Mouse (Mus musculus) forebrain, embryonic 13.5 days (tissue): Measurements from ENCODE around the gene Hnrnph1. TPM values are rescaled to one million over a fixed set of nuclear protein-coding genes. Genes with fewer than 3 reads are reported as not detected.

ENCODE experiments used
- ATAC-seq: fragments of 200-750 bp; cut with Nextera tagmentation; 2 replicates; pipeline ENCODE4 v1.8.0; 2017
- H3K27ac ChIP-seq: fragments of 300-500 bp; sonication (generic); 2 replicates; pipeline ENCODE4 v1.5.1; 2015; ENCODE audit warnings: inconsistent platforms, mild to moderate bottlenecking, moderate library complexity
- H3K27me3 ChIP-seq: fragments of 300-500 bp; sonication (generic); 2 replicates; pipeline ENCODE4 v1.6.1; 2015; ENCODE audit warnings: mild to moderate bottlenecking, inconsistent platforms
- H3K36me3 ChIP-seq: fragments of 300-500 bp; sonication (generic); 2 replicates; pipeline ENCODE4 v1.6.1; 2015; ENCODE audit warnings: mild to moderate bottlenecking, inconsistent platforms; ENCODE audit not compliant: poor library complexity, severe bottlenecking
- H3K4me1 ChIP-seq: fragments of 300-500 bp; sonication (generic); 2 replicates; pipeline ENCODE4 v1.6.1; 2015; ENCODE audit warnings: inconsistent platforms
- H3K4me2 ChIP-seq: fragments of 300-500 bp; sonication (generic); 2 replicates; pipeline ENCODE4 v1.6.1; 2015; ENCODE audit warnings: inconsistent platforms, mild to moderate bottlenecking, moderate library complexity
- H3K4me3 ChIP-seq: fragments of 300-500 bp; sonication (generic); 2 replicates; pipeline ENCODE4 v1.5.1; 2015; ENCODE audit warnings: mild to moderate bottlenecking, inconsistent platforms
- H3K9ac ChIP-seq: fragments of 300-500 bp; sonication (generic); 2 replicates; pipeline ENCODE4 v1.6.1; 2015; ENCODE audit warnings: mild to moderate bottlenecking, inconsistent platforms
- H3K9me3 ChIP-seq: fragments of 300-500 bp; sonication (generic); replicated peaks from 2 replicates; pipeline ENCODE4 v1.6.1; 2016; ENCODE audit warnings: inconsistent platforms
- WGBS: fragments of 180-500 bp; shearing (Covaris S2); methylation state at CpG from one replicate; pipeline ENCODE4 v1.1.7; 2015; 5-methylcytosine and 5-hydroxymethylcytosine counted together
- polyA plus RNA-seq: library from polyadenylated mRNA; unstranded; fragments of >200 nt; fragmentation: Nextera tagmentation; extraction: Ambion mirVana; gene quantifications from 2 replicates; pipeline ENCODE4 v1.2.1, GENCODE M21; 2015

Gene Hnrnph1
- 721 and 763 TPM in 2 replicates for polyA plus RNA-seq

DNA sequence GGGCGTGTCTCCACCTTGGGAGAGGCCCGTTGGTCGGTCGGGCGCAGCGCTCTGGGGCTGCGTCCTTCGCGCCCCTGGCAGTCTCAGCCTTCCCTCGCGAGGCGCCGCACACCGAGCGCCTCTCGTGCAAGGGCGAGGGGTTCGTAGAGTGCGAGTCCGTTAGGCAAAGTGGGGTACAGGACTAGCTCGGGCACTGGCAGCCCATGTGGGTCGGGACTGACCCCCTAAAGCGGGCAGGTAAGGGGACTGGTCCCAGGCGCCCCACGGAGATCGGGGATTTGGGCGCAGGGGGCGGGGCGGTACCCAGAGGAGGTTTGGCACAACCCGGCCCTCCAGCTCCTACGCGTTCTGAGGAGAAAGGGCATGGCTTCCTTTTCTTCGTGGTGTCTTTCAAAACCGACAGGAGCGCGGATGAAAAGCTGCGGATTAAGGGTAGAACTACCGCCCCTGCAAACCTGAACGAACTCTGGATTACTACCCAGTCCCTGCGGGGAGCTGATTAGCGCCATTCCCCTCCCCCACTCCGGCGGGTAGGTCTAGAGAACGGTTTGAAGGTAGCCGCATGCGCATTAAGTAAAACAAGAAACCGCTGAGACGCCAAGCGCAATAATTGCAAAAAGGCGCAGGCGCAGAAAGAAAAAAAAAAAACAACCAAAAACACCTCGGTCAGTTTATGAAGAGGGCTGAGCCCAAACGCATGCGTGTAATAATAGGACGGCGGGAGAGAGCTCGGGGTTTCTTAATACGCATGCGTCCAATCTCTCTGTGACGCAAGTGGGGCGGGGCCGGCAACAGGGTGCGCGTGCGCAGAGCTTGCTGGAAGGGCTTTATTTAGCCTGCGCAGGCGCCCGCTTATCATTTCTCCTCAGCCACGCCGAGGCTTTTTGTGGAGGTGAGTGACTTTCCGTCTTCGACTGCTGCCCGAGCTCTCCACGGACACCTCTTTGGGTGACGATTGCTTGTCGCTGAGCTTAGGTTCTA, at the start of gene Hnrnph1:
Gene Hnrnph1 (plus strand): TSS at position 80 of the 981 bp plus-strand sequence.
- Histone ChIP-seq H3K4me3 (peak within 1 kb of the TSS; percentile 96), H3K27me3 (no peaks in the 10 kb centered on the region), H3K4me1 (peaks cover 29% of the 10 kb centered on the region), H3K9ac (peak within 1 kb of the TSS; percentile 99), H3K4me2 (peak within 1 kb of the TSS; percentile 85), H3K9me3 (no peaks in the 10 kb centered on the region), H3K27ac (peak within 1 kb of the TSS; percentile 100), H3K36me3 (peaks cover 20% of the 10 kb centered on the region)
- under 1% methylated on average over 74 of the region's 76 CpGs for WGBS
- peak; percentile 93 for ATAC-seq

DNA sequence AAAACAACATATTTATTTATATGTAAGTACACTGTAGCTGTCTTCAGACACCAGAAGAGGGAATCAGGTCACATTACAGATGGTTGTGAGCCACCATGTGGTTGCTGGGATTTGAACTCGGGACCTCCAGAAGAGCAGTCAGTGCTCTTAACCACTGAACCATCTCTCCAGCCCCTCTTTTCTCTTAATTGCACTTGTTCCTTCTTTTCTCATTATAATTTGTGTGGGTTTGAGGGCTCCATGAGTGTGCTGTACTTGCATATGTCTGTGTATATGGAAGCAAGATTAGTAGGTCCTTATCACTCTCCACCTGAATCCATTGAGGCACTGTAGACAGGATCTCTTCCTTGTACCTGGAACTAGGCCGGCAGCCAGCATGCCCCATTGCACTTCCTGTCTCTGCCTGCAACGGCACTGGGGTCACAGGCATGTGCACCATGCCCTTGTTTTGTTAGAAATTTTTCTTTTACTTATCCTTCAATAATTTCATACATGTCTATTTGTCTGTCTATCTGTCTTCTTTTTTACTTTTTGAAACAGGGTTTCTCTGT, 48.6 kb upstream of the Hnrnph1 start:
- no peaks in the 10 kb centered on the region for H3K27me3 ChIP-seq
- H3K4me3 ChIP-seq, result no peak overlapping the region
- no peak overlapping the region for H3K4me2 ChIP-seq
- 0 out of 2 replicates have a peak, but pooled peaks cover 3% of the 10 kb centered on the region for H3K36me3 ChIP-seq
- peaks cover 26% of the 10 kb centered on the region for H3K4me1 ChIP-seq
- H3K27ac ChIP-seq, result no peak overlapping the region
- WGBS, result 93% methylated on average over 3 of the region's 3 CpGs
- no peak overlapping the region for H3K9ac ChIP-seq
- no peak for ATAC-seq
- no peaks in the 10 kb centered on the region for H3K9me3 ChIP-seq

DNA sequence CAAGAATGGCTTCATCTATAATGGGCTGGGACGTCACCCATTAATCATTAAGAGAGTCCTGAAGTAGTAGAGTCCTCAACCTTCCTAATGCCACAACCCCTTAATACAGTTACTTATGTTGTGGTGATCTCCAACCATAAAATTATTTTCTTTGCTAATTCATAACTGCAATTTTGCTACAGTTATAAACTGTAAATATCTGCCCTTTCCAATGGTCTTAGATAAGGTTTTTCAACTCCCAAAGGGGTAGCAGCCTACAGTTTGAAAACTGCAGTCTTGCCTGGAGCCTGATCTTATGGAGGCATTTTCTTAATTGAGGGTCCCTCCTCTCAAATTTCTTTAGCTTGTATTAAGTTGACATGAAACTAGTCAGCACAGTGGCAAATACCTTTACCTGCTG, 47.4 kb upstream of the Hnrnph1 start:
- Histone ChIP-seq H3K4me3 (no peak overlapping the region), H3K4me2 (no peak overlapping the region), H3K36me3 (0 out of 2 replicates have a peak, but pooled peaks cover 3% of the 10 kb centered on the region), H3K27me3 (no peaks in the 10 kb centered on the region), H3K9ac (no peak overlapping the region), H3K27ac (no peak overlapping the region), H3K9me3 (no peaks in the 10 kb centered on the region), H3K4me1 (peaks cover 13% of the 10 kb centered on the region)
- no peak for ATAC-seq
- WGBS, result 94% methylated on average over 1 of the region's 1 CpGs

DNA sequence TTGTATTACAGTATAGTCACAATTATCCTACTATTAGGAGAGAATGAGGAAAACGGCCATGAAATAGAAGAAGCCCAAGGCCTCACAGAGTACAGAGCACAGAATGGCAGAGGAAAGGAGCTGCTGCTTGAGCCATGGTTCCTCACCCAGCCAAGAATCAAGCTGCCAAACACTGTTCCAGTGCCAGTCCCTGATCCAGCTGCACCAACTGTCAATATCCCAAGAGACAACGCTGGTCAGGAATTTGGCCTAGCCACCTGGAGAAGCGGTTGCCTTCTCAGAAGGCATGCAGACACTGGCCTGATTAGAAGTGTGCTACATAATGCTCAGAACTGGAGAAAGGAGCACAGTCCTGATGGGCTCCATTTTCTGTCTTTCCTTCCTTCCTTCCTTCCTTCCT, 43.6 kb upstream of the Hnrnph1 start:
- Histone ChIP-seq H3K36me3 (0 out of 2 replicates have a peak, but pooled peaks cover 2% of the 10 kb centered on the region), H3K27me3 (no peaks in the 10 kb centered on the region), H3K4me1 (no peaks in the 10 kb centered on the region), H3K9ac (no peak overlapping the region), H3K9me3 (no peaks in the 10 kb centered on the region), H3K4me2 (no peak overlapping the region), H3K27ac (no peak overlapping the region), H3K4me3 (no peak overlapping the region)
- ATAC-seq, result no peak
- WGBS, result 94% methylated on average over 3 of the region's 3 CpGs

DNA sequence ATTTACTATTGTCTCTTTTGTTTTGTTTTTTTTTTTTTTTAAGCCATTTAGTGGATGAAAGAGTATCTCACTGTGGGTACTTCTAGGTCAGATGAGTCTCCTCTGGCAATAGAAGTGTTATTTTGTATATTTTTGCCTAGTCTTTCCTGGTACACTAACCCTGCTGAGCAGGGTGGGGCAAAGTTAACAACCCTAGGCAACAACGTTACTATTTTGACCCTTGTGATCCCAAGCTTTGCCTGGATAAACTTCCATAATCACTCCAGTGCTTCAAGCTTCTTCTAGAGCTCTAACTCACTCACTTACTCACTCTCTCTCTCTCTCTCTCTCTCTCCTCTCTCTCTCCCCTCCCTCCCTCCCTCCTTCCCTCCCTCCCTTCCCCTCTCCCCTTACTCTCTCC, 40.7 kb upstream of the Hnrnph1 start:
- Histone ChIP-seq H3K4me1 (no peaks in the 10 kb centered on the region), H3K4me2 (no peak overlapping the region), H3K9ac (no peak overlapping the region), H3K9me3 (no peaks in the 10 kb centered on the region), H3K27me3 (no peaks in the 10 kb centered on the region), H3K36me3 (no peaks in the 10 kb centered on the region), H3K27ac (no peak overlapping the region), H3K4me3 (no peak overlapping the region)
- no peak for ATAC-seq
- WGBS, result 61% methylated on average over 1 of the region's 1 CpGs

DNA sequence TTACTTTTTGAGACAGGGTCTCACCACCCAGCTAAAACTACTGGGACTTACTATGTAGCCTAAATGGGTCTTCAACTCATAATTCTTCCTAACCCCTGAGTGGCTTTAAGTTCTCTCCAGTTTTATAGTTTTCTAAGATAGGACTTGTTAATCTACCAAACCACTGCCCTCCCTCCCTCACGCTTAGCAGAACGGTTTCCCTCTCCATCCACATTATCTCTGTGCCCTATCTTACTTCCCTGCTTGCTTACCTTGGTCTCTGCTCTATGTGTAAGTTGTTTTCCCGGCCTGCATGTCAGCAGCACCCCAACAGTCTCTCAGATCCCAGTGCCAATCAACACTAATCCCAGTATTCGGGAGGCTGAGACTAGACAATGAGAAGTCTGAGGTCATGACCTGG, 39.9 kb upstream of the Hnrnph1 start:
- H3K9me3 ChIP-seq, result no peaks in the 10 kb centered on the region
- no peaks in the 10 kb centered on the region for H3K4me1 ChIP-seq
- H3K9ac ChIP-seq, result no peak overlapping the region
- WGBS, result 67% methylated on average over 4 of the region's 4 CpGs
- H3K36me3 ChIP-seq, result no peaks in the 10 kb centered on the region
- no peak for ATAC-seq
- no peak overlapping the region for H3K4me2 ChIP-seq
- H3K4me3 ChIP-seq, result no peak overlapping the region
- H3K27ac ChIP-seq, result no peak overlapping the region
- no peaks in the 10 kb centered on the region for H3K27me3 ChIP-seq

DNA sequence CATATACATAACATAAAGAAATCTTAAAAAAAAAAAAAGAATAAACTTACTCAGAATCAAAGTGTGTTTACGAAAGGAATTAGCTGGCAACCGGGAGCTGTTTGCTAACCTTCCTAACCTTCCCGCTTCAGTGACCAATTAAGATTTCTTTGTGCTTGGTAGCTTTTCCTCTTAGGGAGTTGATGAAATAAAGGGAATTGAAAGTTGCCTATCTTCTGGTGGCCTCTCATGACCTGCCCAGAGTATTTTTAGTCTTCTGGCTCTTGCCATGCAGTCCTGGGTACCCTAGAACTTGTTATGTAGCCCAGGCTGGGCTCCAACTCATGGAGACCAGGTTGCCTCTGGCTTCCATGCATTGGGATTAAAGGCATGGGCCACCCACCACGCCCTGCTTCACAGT, 31.3 kb upstream of the Hnrnph1 start:
- no peaks in the 10 kb centered on the region for H3K36me3 ChIP-seq
- no peaks in the 10 kb centered on the region for H3K27me3 ChIP-seq
- no peak for ATAC-seq
- H3K27ac ChIP-seq, result no peak overlapping the region
- WGBS, result 67% methylated on average over 4 of the region's 4 CpGs
- no peaks in the 10 kb centered on the region for H3K9me3 ChIP-seq
- no peak overlapping the region for H3K4me2 ChIP-seq
- H3K4me1 ChIP-seq, result no peaks in the 10 kb centered on the region
- H3K4me3 ChIP-seq, result no peak overlapping the region
- no peak overlapping the region for H3K9ac ChIP-seq

DNA sequence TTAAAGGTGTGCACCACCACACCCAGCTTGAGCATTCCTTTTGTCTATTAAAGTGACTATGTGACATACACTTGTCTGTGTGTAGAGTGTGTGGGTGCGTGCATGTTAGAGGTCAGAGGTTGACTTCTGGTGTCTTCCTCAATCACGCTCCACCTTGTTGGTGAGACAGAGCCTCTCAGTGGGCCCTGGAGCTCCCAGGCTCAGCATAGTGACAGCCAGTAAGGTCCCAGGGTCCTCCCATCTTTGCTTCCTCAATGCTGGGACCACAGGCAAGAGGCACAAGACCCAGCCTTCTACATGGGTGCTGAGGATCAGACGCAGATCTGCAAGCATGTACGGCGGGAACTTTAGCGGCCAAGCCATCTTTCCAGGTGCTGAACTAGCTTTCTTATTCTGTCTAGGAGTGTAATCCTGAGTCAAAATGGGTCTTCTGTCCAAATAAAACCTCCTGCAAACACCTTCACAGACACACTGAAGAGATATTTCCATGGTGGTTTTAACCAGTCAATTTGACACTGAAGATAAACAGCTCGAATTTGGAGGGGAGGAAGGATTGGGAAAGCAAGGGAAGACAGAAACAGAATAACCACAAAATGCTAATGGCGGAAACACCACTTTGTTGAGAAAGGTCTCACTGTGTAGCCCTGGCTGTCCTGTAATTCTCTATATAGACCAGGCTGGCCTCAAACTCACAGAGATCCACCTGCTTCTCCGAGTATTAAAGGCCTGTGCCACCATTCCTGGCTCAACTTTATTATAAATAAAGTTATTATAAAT, 30.3 kb upstream of the Hnrnph1 start:
- no peak overlapping the region for H3K9ac ChIP-seq
- no peaks in the 10 kb centered on the region for H3K4me1 ChIP-seq
- H3K36me3 ChIP-seq, result no peaks in the 10 kb centered on the region
- H3K27me3 ChIP-seq, result no peaks in the 10 kb centered on the region
- H3K4me3 ChIP-seq, result no peak overlapping the region
- no peak overlapping the region for H3K27ac ChIP-seq
- H3K9me3 ChIP-seq, result no peaks in the 10 kb centered on the region
- WGBS, result 92% methylated on average over 9 of the region's 9 CpGs
- H3K4me2 ChIP-seq, result no peak overlapping the region
- ATAC-seq, result no peak

DNA sequence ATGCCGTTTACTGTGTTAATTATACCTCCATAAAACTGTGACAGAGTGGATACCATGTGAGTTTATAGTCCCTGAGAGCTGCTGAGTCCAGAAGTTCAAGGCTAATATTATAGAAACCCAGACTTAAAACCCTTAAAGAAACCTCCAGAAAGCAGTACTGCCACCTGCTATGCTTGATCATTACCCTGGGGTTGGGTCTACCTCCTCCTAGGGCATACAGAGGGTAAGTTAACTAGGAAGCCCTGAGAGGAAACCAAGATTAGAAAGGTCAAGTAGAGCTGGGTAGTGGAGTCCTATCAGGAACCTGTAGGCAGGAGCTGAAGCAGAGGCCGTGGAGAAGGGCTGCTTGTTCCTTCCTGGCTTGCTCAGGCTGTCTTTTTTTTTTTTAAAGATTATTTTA, 24.6 kb upstream of the Hnrnph1 start:
- ATAC-seq, result no peak
- Histone ChIP-seq H3K9me3 (no peaks in the 10 kb centered on the region), H3K4me1 (no peaks in the 10 kb centered on the region), H3K36me3 (no peaks in the 10 kb centered on the region), H3K27ac (no peak overlapping the region), H3K9ac (no peak overlapping the region), H3K27me3 (no peaks in the 10 kb centered on the region), H3K4me3 (no peak overlapping the region), H3K4me2 (no peak overlapping the region)
- 87% methylated on average over 2 of the region's 2 CpGs for WGBS

DNA sequence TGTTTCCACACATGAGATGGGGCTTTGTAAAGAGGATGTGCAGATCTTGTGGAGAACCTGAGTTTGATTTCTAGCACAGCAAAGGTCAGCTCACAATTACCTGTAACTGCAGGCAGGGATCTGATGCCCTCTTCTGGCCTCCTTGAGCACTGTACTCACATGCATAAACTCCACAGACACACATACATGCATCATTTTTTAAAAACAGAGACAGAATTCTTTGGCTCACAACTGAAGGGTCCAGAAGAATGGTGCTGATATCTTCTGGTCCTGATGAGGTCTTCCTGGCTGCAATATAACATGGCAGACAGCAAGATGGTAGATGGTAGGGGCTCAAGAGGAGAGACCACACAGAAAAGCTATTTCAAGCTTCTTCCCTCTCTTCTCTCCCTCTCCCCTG, 22.6 kb upstream of the Hnrnph1 start, which contains the start of gene Cby3:
Gene Cby3 (plus strand): TSS at position 301 of the 400 bp plus-strand sequence.
- Histone ChIP-seq H3K27me3 (0 out of 2 replicates have a peak, but pooled peaks cover 3% of the 10 kb centered on the region), H3K36me3 (no peaks in the 10 kb centered on the region), H3K4me2 (no peak within 1 kb of the TSS), H3K9ac (no peak within 1 kb of the TSS), H3K4me1 (no peaks in the 10 kb centered on the region), H3K4me3 (no peak within 1 kb of the TSS), H3K9me3 (no peaks in the 10 kb centered on the region), H3K27ac (no peak within 1 kb of the TSS)
- no peak for ATAC-seq

DNA sequence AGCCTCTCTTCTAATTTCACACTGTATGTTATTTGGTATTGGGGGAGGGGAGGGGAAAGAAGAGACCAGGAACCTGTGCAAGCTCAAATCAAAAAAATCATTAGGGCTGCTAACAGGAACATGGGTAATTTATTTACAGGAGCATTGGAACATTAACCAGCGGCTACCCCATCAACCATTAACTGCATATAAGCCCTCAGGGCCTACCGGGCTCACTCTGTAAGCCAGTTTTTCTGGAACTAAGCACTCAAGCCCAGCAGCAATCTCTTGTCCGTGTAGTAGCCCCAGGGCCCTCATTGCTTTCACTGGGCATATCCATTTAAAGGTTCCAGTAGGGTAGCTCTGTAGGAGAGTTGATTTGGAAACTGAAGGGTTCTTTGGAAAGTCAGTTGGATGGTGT, 21.9 kb upstream of the Hnrnph1 start:
- ATAC-seq, result no peak
- Histone ChIP-seq H3K27me3 (peaks cover 8% of the 10 kb centered on the region; the same call in 1 of the 2 replicates), H3K27ac (no peak overlapping the region), H3K9me3 (no peaks in the 10 kb centered on the region), H3K4me3 (no peak overlapping the region), H3K4me2 (no peak overlapping the region), H3K36me3 (no peaks in the 10 kb centered on the region), H3K9ac (no peak overlapping the region), H3K4me1 (no peaks in the 10 kb centered on the region)
- WGBS, result 76% methylated on average over 3 of the region's 3 CpGs

DNA sequence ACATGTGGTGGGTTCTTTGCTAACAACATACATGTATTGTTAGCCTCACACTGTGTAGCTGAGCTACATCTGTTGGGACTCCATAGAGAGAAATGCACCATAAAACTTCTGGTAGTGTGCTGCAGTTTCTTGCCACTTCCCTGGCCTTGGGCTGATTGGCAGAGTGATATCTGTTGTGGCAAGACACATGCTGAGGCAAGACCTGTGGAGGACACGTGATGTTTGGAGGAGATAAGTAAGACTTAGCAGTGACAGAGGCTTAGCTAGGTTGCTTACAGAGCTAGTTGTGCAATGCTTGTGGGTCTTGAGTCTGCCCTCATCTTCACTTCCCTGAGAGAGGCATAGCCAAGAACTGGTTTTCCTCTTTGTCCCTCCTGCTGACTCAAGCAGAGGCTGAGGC, 21.4 kb upstream of the Hnrnph1 start:
- H3K27ac ChIP-seq, result no peak overlapping the region
- H3K4me3 ChIP-seq, result no peak overlapping the region
- peaks cover 8% of the 10 kb centered on the region; the same call in 1 of the 2 replicates for H3K27me3 ChIP-seq
- 64% methylated on average over 1 of the region's 1 CpGs for WGBS
- H3K9ac ChIP-seq, result no peak overlapping the region
- H3K4me1 ChIP-seq, result no peaks in the 10 kb centered on the region
- H3K9me3 ChIP-seq, result no peaks in the 10 kb centered on the region
- no peaks in the 10 kb centered on the region for H3K36me3 ChIP-seq
- no peak overlapping the region for H3K4me2 ChIP-seq
- no peak for ATAC-seq
